Mouse (Mus musculus) MEL (cell line): ENCODE data around the gene Camkk2. TPM values are rescaled to one million over a fixed set of nuclear protein-coding genes. Genes with fewer than 3 reads are reported as not detected.

ENCODE experiments used
- DNase-seq: peaks from one replicate; pipeline ENCODE4 v3.0.0; 2011; ENCODE audit warnings: low read depth, low spot score
- H3K27ac ChIP-seq: 2 replicates; pipeline ENCODE4 v1.5.1; 2012; ENCODE audit warnings: low read depth, mild to moderate bottlenecking, control low read depth, low read length, moderate library complexity; ENCODE audit not compliant: control insufficient read depth
- H3K27me3 ChIP-seq, 2 experiments: fragments of 150-350 bp in 1 of 2; sonication (generic) in 1 of 2; 2 replicates each; pipeline ENCODE4 v1.6.1; 2012; ENCODE audit warnings: low read length in 2 of 2, mild to moderate bottlenecking in 2 of 2, improper control_type of control experiment in 1 of 2, moderate library complexity in 1 of 2; ENCODE audit not compliant: insufficient read depth in 2 of 2, control insufficient read depth in 1 of 2
- H3K36me3 ChIP-seq, 2 experiments: 2 replicates each; pipeline ENCODE4 v1.6.1; 2012 to 2014; ENCODE audit warnings: low read length in 2 of 2, improper control_type of control experiment in 1 of 2, inconsistent platforms in 1 of 2, mild to moderate bottlenecking in 1 of 2; ENCODE audit not compliant: insufficient read depth in 2 of 2, control insufficient read depth in 1 of 2
- H3K4me1 ChIP-seq, 2 experiments: fragments of 150-350 bp in 1 of 2; sonication (generic) in 1 of 2; 2 replicates each; pipeline ENCODE4 v1.6.1; 2012; ENCODE audit warnings: low read length in 2 of 2, improper control_type of control experiment in 1 of 2, mild to moderate bottlenecking in 1 of 2; ENCODE audit not compliant: insufficient read depth in 2 of 2, control insufficient read depth in 1 of 2
- H3K4me3 ChIP-seq, 2 experiments: fragments of 150-350 bp in 1 of 2; sonication (generic) in 1 of 2; 2 replicates each; pipeline ENCODE4 v1.5.1; 2012; ENCODE audit warnings: low read depth in 2 of 2, low read length in 2 of 2, mild to moderate bottlenecking in 2 of 2, moderate library complexity in 2 of 2, control low read depth in 1 of 2, improper control_type of control experiment in 1 of 2; ENCODE audit not compliant: control insufficient read depth in 1 of 2, insufficient read depth in 1 of 2
- H3K79me2 ChIP-seq: 2 replicates; pipeline ENCODE4 v1.6.1; 2012; ENCODE audit warnings: mild to moderate bottlenecking, low read length, moderate library complexity; ENCODE audit not compliant: control insufficient read depth, poor library complexity, insufficient read depth
- H3K9ac ChIP-seq: 2 replicates; pipeline ENCODE4 v1.6.1; 2012; ENCODE audit warnings: low read depth, mild to moderate bottlenecking, control low read depth, low read length, moderate library complexity; ENCODE audit not compliant: control insufficient read depth, poor library complexity, severe bottlenecking
- H3K9me3 ChIP-seq: fragments of 150-350 bp; sonication (generic); replicated peaks from 2 replicates; pipeline ENCODE4 v1.6.1; 2012; ENCODE audit warnings: mild to moderate bottlenecking, low read length, improper control_type of control experiment, moderate library complexity; ENCODE audit not compliant: insufficient read depth
- BHLHE40 ChIP-seq: IDR thresholded peaks from 2 replicates; pipeline ENCODE4 v1.6.1; 2012; ENCODE audit warnings: low read depth, mild to moderate bottlenecking, inconsistent platforms, low read length, improper control_type of control experiment, borderline replicate concordance
- CTCF ChIP-seq, 3 experiments: IDR thresholded peaks in 2 of 3; conservative IDR thresholded peaks in 1 of 3; 2 replicates each; pipeline ENCODE4 v1.5.1; 2011 to 2012; ENCODE audit warnings: low read length in 3 of 3, low read depth in 2 of 3, mild to moderate bottlenecking in 2 of 3, improper control_type of control experiment in 1 of 3, inconsistent platforms in 1 of 3, mixed read lengths in 1 of 3, moderate library complexity in 1 of 3; ENCODE audit not compliant: control insufficient read depth in 1 of 3, insufficient read depth in 1 of 3, poor library complexity in 1 of 3, severe bottlenecking in 1 of 3
- E2F4 ChIP-seq: IDR thresholded peaks from 2 replicates; pipeline ENCODE4 v1.6.1; 2011; ENCODE audit warnings: low read depth, low read length, improper control_type of control experiment, borderline replicate concordance
- ELF1 ChIP-seq: IDR thresholded peaks from 2 replicates; pipeline ENCODE4 v1.6.1; 2014; ENCODE audit warnings: low read depth, mild to moderate bottlenecking, inconsistent platforms, low read length, improper control_type of control experiment, moderate library complexity
- EP300 ChIP-seq, 2 experiments: IDR thresholded peaks; 2 replicates each; pipeline ENCODE4 v1.6.1; 2011; ENCODE audit warnings: improper control_type of control experiment in 2 of 2, low read length in 2 of 2, low read depth in 1 of 2, mild to moderate bottlenecking in 1 of 2
- GABPA ChIP-seq: IDR thresholded peaks from 2 replicates; pipeline ENCODE4 v1.6.1; 2012; ENCODE audit warnings: low read depth, mild to moderate bottlenecking, inconsistent platforms, low read length, improper control_type of control experiment, moderate library complexity
- GATA1 ChIP-seq: IDR thresholded peaks from 2 replicates; pipeline ENCODE4 v1.6.1; 2011; ENCODE audit warnings: low read depth, low read length, improper control_type of control experiment
- JUND ChIP-seq: IDR thresholded peaks from 2 replicates; pipeline ENCODE4 v1.6.1; 2011; ENCODE audit warnings: low read depth, mild to moderate bottlenecking, improper control_type of control experiment, low read length
- KAT2A ChIP-seq: conservative IDR thresholded peaks from 2 replicates; pipeline ENCODE4 v1.6.1; 2012; ENCODE audit warnings: low read depth, low read length, improper control_type of control experiment, inconsistent platforms
- MAX ChIP-seq: IDR thresholded peaks from 2 replicates; pipeline ENCODE4 v1.6.1; 2011; ENCODE audit warnings: low read length, improper control_type of control experiment
- MEF2A ChIP-seq: IDR thresholded peaks from 2 replicates; pipeline ENCODE4 v1.6.1; 2014; ENCODE audit warnings: low read depth, mild to moderate bottlenecking, inconsistent platforms, low read length, improper control_type of control experiment; ENCODE audit not compliant: poor library complexity, insufficient replicate concordance, severe bottlenecking; ENCODE audit errors: extremely low read depth
- MYC ChIP-seq: IDR thresholded peaks from 2 replicates; pipeline ENCODE4 v1.6.1; 2011; ENCODE audit warnings: low read depth, mild to moderate bottlenecking, low read length, improper control_type of control experiment, moderate library complexity
- NELFE ChIP-seq: IDR thresholded peaks from 2 replicates; pipeline ENCODE4 v1.6.1; 2011; ENCODE audit warnings: low read depth, low read length, improper control_type of control experiment
- POLR2A ChIP-seq, 2 experiments: IDR thresholded peaks; 2 replicates each; pipeline ENCODE4 v1.6.1; 2011 to 2012; ENCODE audit warnings: low read length in 2 of 2, mild to moderate bottlenecking in 2 of 2, control low read depth in 1 of 2, improper control_type of control experiment in 1 of 2, low read depth in 1 of 2, moderate library complexity in 1 of 2; ENCODE audit not compliant: control insufficient read depth in 1 of 2, insufficient read depth in 1 of 2, poor library complexity in 1 of 2
- POLR2AphosphoS5 ChIP-seq: IDR thresholded peaks from 2 replicates; pipeline ENCODE4 v1.6.1; 2012; ENCODE audit warnings: low read depth, borderline replicate concordance, mild to moderate bottlenecking, inconsistent platforms, low read length, moderate library complexity, mixed read lengths
- RAD21 ChIP-seq: IDR thresholded peaks from 2 replicates; pipeline ENCODE4 v1.6.1; 2011; ENCODE audit warnings: mild to moderate bottlenecking, low read depth, low read length, improper control_type of control experiment
- SIN3A ChIP-seq: IDR thresholded peaks from 2 replicates; pipeline ENCODE4 v1.6.1; 2012; ENCODE audit warnings: low read length, improper control_type of control experiment, inconsistent platforms
- TAL1 ChIP-seq: IDR thresholded peaks from 2 replicates; pipeline ENCODE4 v1.6.1; 2012; ENCODE audit warnings: mild to moderate bottlenecking, inconsistent platforms, low read length, moderate library complexity, mixed read lengths
- TBP ChIP-seq: IDR thresholded peaks from 2 replicates; pipeline ENCODE4 v1.8.0; 2011; ENCODE audit warnings: low read depth, low read length, improper control_type of control experiment
- UBTF ChIP-seq: IDR thresholded peaks from 2 replicates; pipeline ENCODE4 v1.6.1; 2012; ENCODE audit warnings: low read depth, mild to moderate bottlenecking, inconsistent platforms, low read length, improper control_type of control experiment, moderate library complexity, borderline replicate concordance; ENCODE audit not compliant: insufficient read depth
- USF1 ChIP-seq: IDR thresholded peaks from 2 replicates; pipeline ENCODE4 v1.6.1; 2014; ENCODE audit warnings: low read depth, mild to moderate bottlenecking, inconsistent platforms, low read length, improper control_type of control experiment, moderate library complexity
- USF2 ChIP-seq, 2 experiments: IDR thresholded peaks; 2 replicates each; pipeline ENCODE4 v1.6.1; 2011 to 2012; ENCODE audit warnings: improper control_type of control experiment in 2 of 2, low read length in 2 of 2, borderline replicate concordance in 1 of 2, inconsistent platforms in 1 of 2, low read depth in 1 of 2, mild to moderate bottlenecking in 1 of 2; ENCODE audit not compliant: insufficient read depth in 1 of 2
- ZC3H11A ChIP-seq: IDR thresholded peaks from 2 replicates; pipeline ENCODE4 v1.6.1; 2012; ENCODE audit warnings: low read depth, mild to moderate bottlenecking, inconsistent platforms, low read length, improper control_type of control experiment
- ZNF384 ChIP-seq: IDR thresholded peaks from 2 replicates; pipeline ENCODE4 v1.6.1; 2012; ENCODE audit warnings: low read depth, mild to moderate bottlenecking, inconsistent platforms, low read length, improper control_type of control experiment
- polyA plus RNA-seq, 2 experiments: library from polyadenylated mRNA; stranded (reverse) in 1 of 2; unstranded in 1 of 2; fragments of >175 nt in 1 of 2; fragments of >200 nt in 1 of 2; gene quantifications; 2 replicates each; pipeline versions ENCODE4 v1.2.1 to v1.2.4; 2012; ENCODE audit warnings: low replicate concordance in 2 of 2, low read depth in 1 of 2; ENCODE audit not compliant: insufficient read length in 2 of 2, insufficient read depth in 1 of 2, missing spikeins in 1 of 2
- total RNA-seq: library from RNA; depleted of rRNA; stranded (reverse); fragments of 300-350 nt; gene quantifications from 2 replicates; pipeline ENCODE4 v1.2.3, GENCODE M21; 2012

Gene Camkk2
- total and polyA plus RNA-seq, 3 experiments, result 23.7 to 24.8 TPM; not detected in 1

- no peak for TF ChIP-seq USF2 (IDR thresholded peaks at IDR 0.05; ENCODE audit: borderline replicate concordance in 1 of 2, insufficient read depth in 1 of 2, low read depth in 1 of 2, low read length in 2 of 2)
- TF ChIP-seq KAT2A, result no peak
- no peak for TF ChIP-seq TBP
- TF ChIP-seq USF1, result no peak
- TF ChIP-seq SIN3A, result peak; percentile 15; the same call in 1 of the 2 replicates
- TF ChIP-seq EP300 (IDR thresholded peaks at IDR 0.05; ENCODE audit: low read depth in 1 of 2, low read length in 2 of 2), result no peak
- TF ChIP-seq MAX, result no peak
- no peak for TF ChIP-seq RAD21
- no peak for TF ChIP-seq BHLHE40
- no peak for TF ChIP-seq TAL1
- peak; percentile 11; the same call in 1 of the 2 replicates for TF ChIP-seq MYC
- TF ChIP-seq ZC3H11A, result no peak
- TF ChIP-seq NELFE, result no peak
Observed at GRCm38 (mm10) chr5:122700109-122700836, 78.9 kb downstream of the Camkk2 start (continued).

GRCm38 (mm10) chr5:122698701-122699060 is 80.5 kb downstream of the Camkk2 start:
- peak overlapping the region; percentile 92 for H3K27ac ChIP-seq
- H3K4me1 ChIP-seq, result peaks cover 32 to 57% of the 10 kb centered on the region in 2 experiments

GRCm38 (mm10) chr5:122698041-122698700 is 81.0 kb downstream of the Camkk2 start:
- Histone ChIP-seq H3K4me3 (peak overlapping the region; percentile 35 to 45), H3K36me3 (peaks cover 0 to 45% of the 10 kb centered on the region in 2 experiments; a peak in 2 of 4 replicates), H3K4me1 (peaks cover 30 to 54% of the 10 kb centered on the region in 2 experiments), H3K27ac (peak overlapping the region; percentile 92), H3K9me3 (no peaks in the 10 kb centered on the region), H3K79me2 (no peaks in the 10 kb centered on the region; the same call in 1 of the 2 replicates), H3K27me3 (no peaks in the 10 kb centered on the region), H3K9ac (peak overlapping the region; percentile 63)
- DNase-seq, result peak; percentile 74
- no peak for TF ChIP-seq MAX
- TF ChIP-seq ZNF384, result peak; percentile 59
- TF ChIP-seq E2F4, result no peak
- TF ChIP-seq ELF1, result no peak
- TF ChIP-seq EP300 (IDR thresholded peaks at IDR 0.05; ENCODE audit: low read depth in 1 of 2, low read length in 2 of 2), result peak; percentile 69 to 82
- TF ChIP-seq ZC3H11A, result no peak
- TF ChIP-seq POLR2AphosphoS5, result no peak
- no peak for TF ChIP-seq TAL1
- TF ChIP-seq MEF2A, result peak; percentile 71
- no peak for TF ChIP-seq CTCF (IDR thresholded peaks at IDR 0.05 in 2 of 3, conservative IDR thresholded peaks at IDR 0.05 in 1 of 3; ENCODE audit: control insufficient read depth in 1 of 3, insufficient read depth in 1 of 3, low read depth in 2 of 3, low read length in 3 of 3, poor library complexity in 1 of 3, severe bottlenecking in 1 of 3)
- TF ChIP-seq MYC, result no peak; the same call in 1 of the 2 replicates
- no peak for TF ChIP-seq JUND
- TF ChIP-seq GATA1, result peak; percentile 79
- TF ChIP-seq USF2 (IDR thresholded peaks at IDR 0.05; ENCODE audit: borderline replicate concordance in 1 of 2, insufficient read depth in 1 of 2, low read depth in 1 of 2, low read length in 2 of 2), result no peak
- TF ChIP-seq GABPA, result no peak
- no peak for TF ChIP-seq RAD21

More at GRCm38 (mm10) chr5:122698701-122699060, 80.5 kb downstream of the Camkk2 start:
- Histone ChIP-seq H3K79me2 (no peaks in the 10 kb centered on the region; the same call in 1 of the 2 replicates), H3K4me3 (peak overlapping the region; percentile 35 to 45), H3K27me3 (no peaks in the 10 kb centered on the region), H3K36me3 (peaks cover 0 to 48% of the 10 kb centered on the region in 2 experiments; a peak in 2 of 4 replicates), H3K9me3 (no peaks in the 10 kb centered on the region), H3K9ac (peak overlapping the region; percentile 63)
- peak; percentile 67 for DNase-seq
- peak in 1 of 2 experiments; percentile 14; a peak in 1 of 4 replicates for TF ChIP-seq POLR2A (IDR thresholded peaks at IDR 0.05; ENCODE audit: control insufficient read depth in 1 of 2, insufficient read depth in 1 of 2, low read depth in 1 of 2, low read length in 2 of 2, poor library complexity in 1 of 2)
- TF ChIP-seq EP300 (IDR thresholded peaks at IDR 0.05; ENCODE audit: low read depth in 1 of 2, low read length in 2 of 2), result 0 out of 4 replicates have a peak, but pooled peaks have one; percentile 8 to 25
- TF ChIP-seq RAD21, result no peak
- no peak for TF ChIP-seq UBTF
- peak; percentile 75; the same call in 1 of the 2 replicates for TF ChIP-seq BHLHE40
- TF ChIP-seq USF1, result no peak
